Mouse (Mus musculus) left cerebral cortex, adult 8-10 months (tissue): ENCODE results near the gene Dhx16. TPM values are rescaled to one million over a fixed set of nuclear protein-coding genes. Genes with fewer than 3 reads are reported as not detected.
"Not testable (repeated sequence)": the region's sequence is repeated elsewhere in the genome, so short reads cannot be mapped to it uniquely, and the experiment has no call there.

Experiments
- DNase-seq, 2 experiments: peaks; one replicate each; pipeline ENCODE4 v3.0.0; 2022; ENCODE audit warnings: low spot score in 2 of 2
- microRNA-seq, 2 experiments: library from miRNA; unstranded; fragments of <30 nt; microRNA quantifications; one replicate each; pipeline ENCODE4 v1.2.0; 2022
- total RNA-seq, 4 experiments: library from RNA; stranded (reverse); gene quantifications; 2 replicates each; pipeline ENCODE4 v1.2.4; 2022

Gene Dhx16
- total RNA-seq, 4 experiments from 2014 or later, result 28.1 to 30.6 (median 29.0) TPM

GRCm38 (mm10) chr17:35920384-35920783, 40.8 kb downstream of the Dhx16 start:
- DNase-seq, result no peak

- DNase-seq, result no peak
Observed at GRCm38 (mm10) chr17:35920862-35921562, 41.4 kb downstream of the Dhx16 start.

- no peak for DNase-seq
Observed at GRCm38 (mm10) chr17:35921710-35922109, 42.1 kb downstream of the Dhx16 start.

GRCm38 (mm10) chr17:35922566-35922965, 42.9 kb downstream of the Dhx16 start:
- no peak for DNase-seq

- no peak for DNase-seq
Observed at GRCm38 (mm10) chr17:35923281-35923680, 43.7 kb downstream of the Dhx16 start.

GRCm38 (mm10) chr17:35927471-35927870, 47.9 kb downstream of the Dhx16 start:
- no peak for DNase-seq

- DNase-seq, result no peak
Observed at GRCm38 (mm10) chr17:35929534-35929933, 49.9 kb downstream of the Dhx16 start.

GRCm38 (mm10) chr17:35930627-35931026, 51.0 kb downstream of the Dhx16 start:
- no peak for DNase-seq

GRCm38 (mm10) chr17:35932608-35933007, 53.0 kb downstream of the Dhx16 start:
- DNase-seq, result no peak

- DNase-seq, result not testable (repeated sequence)
Observed at GRCm38 (mm10) chr17:35935763-35936162, 56.1 kb downstream of the Dhx16 start.

- DNase-seq, result no peak
Observed at GRCm38 (mm10) chr17:35937700-35938348, 58.2 kb downstream of the Dhx16 start.

- no peak for DNase-seq
Observed at GRCm38 (mm10) chr17:35939108-35939507, 59.5 kb downstream of the Dhx16 start.

GRCm38 (mm10) chr17:35939941-35940340, 60.3 kb downstream of the Dhx16 start:
- DNase-seq, result no peak

Small RNAs within 50 kb of the gene (microRNA-seq; reads per million reads assigned to microRNA genes)
- gene Gm28033 (0.22 to 1.9 reads per million in 2 experiments), gene Mir1894 (0.66 to 0.84 reads per million in 2 experiments)

Other genes with a start within 250 kb of the Dhx16 start
- not detected for gene Mucl3, start 236.1 kb upstream of the Dhx16 start, total RNA-seq
- 10 to 100 TPM; 28.3 to 41.6 (median 38.0) TPM for gene Vars2, start 212.2 kb upstream of the Dhx16 start, total RNA-seq
- 10 to 100 TPM; 27.6 to 36.9 (median 31.2) TPM for gene Gtf2h4, start 206.1 kb upstream of the Dhx16 start, total RNA-seq
- 10 to 100 TPM; 62.0 to 76.7 (median 65.9) TPM for gene Ddr1, start 175.2 kb upstream of the Dhx16 start, total RNA-seq
- 10 to 100 TPM; 11.1 to 17.3 (median 15.2) TPM for gene Ier3, start 58.1 kb upstream of the Dhx16 start, total RNA-seq
- 100 to 1,000 TPM; 118 to 151 (median 137) TPM for gene Flot1, start 56.6 kb upstream of the Dhx16 start, total RNA-seq
- gene Tubb5, start 41.5 kb upstream of the Dhx16 start, total RNA-seq, result 100 to 1,000 TPM; 430 to 459 (median 451) TPM
- gene Mdc1, start 38.3 kb upstream of the Dhx16 start, total RNA-seq, result 10 to 100 TPM; 13.8 to 21.2 (median 18.2) TPM
- 1 to 10 TPM; 2.6 to 3.4 (median 3.0) TPM for gene Nrm, start 18.5 kb upstream of the Dhx16 start, total RNA-seq
- 10 to 100 TPM in 2 of 4 experiments, 1 to 10 TPM in 2; 9.1 to 15.0 (median 10.9) TPM for gene Ppp1r18, start 14.2 kb upstream of the Dhx16 start, total RNA-seq
- gene 2310061I04Rik, start 17.6 kb downstream of the Dhx16 start, total RNA-seq, result 10 to 100 TPM; 40.3 to 63.3 (median 51.9) TPM
- 10 to 100 TPM; 52.5 to 57.0 (median 53.1) TPM for gene Atat1, start 30.3 kb downstream of the Dhx16 start, total RNA-seq
- gene Mrps18b, start 36.6 kb downstream of the Dhx16 start, total RNA-seq, result 10 to 100 TPM; 42.6 to 48.7 (median 47.6) TPM
- gene Ppp1r10, start 36.6 kb downstream of the Dhx16 start, total RNA-seq, result 10 to 100 TPM; 61.5 to 70.4 (median 63.2) TPM
- gene Abcf1, start 89.9 kb downstream of the Dhx16 start, total RNA-seq, result 10 to 100 TPM; 60.6 to 75.4 (median 65.0) TPM
- 100 to 1,000 TPM; 180 to 196 (median 184) TPM for gene Gnl1, start 100.0 kb downstream of the Dhx16 start, total RNA-seq
- 10 to 100 TPM; 35.3 to 44.5 (median 38.4) TPM for gene Prr3, start 100.4 kb downstream of the Dhx16 start, total RNA-seq
- gene H2-T24, start 140.7 kb downstream of the Dhx16 start, total RNA-seq, result 1 to 10 TPM; 1.1 to 3.3 (median 1.6) TPM
- 10 to 100 TPM; 15.9 to 25.5 (median 21.3) TPM for gene H2-T23, start 153.0 kb downstream of the Dhx16 start, total RNA-seq
- 10 to 100 TPM; 17.7 to 21.2 (median 18.6) TPM for gene H2-T22, start 162.9 kb downstream of the Dhx16 start, total RNA-seq
- gene Gm6034, start 163.1 kb downstream of the Dhx16 start, total RNA-seq, result not detected
- 1 to 10 TPM in 3 of 4 experiments, under 1 TPM in 1; 0.72 to 3.4 (median 2.0) TPM for gene Gm11127, start 178.6 kb downstream of the Dhx16 start, total RNA-seq
- under 1 TPM in 2 of 4 experiments, not detected in 2; 0.23 to 0.52 TPM for gene Gm19684, start 241.9 kb downstream of the Dhx16 start, total RNA-seq
- gene Gm7030, start 249.6 kb downstream of the Dhx16 start, total RNA-seq, result under 1 TPM in 1 of 4 experiments, not detected in 3; 0.43 TPM